Mouse (Mus musculus): ENCODE measurements around the gene Rit1. TPM values are rescaled to one million over a fixed set of nuclear protein-coding genes. Genes with fewer than 3 reads are reported as not detected.

The Rit1 gene
- 10 to 100 TPM; 40.8 to 44.2 TPM for total RNA-seq (2021)
- long read RNA-seq, experiment 1, transcript Rit1-201 (6 exons, 1,204 nt), result major isoform, 16 of 22 reads
- long read RNA-seq, experiment 1, partial matches to known transcripts, result 1 of 22 reads
- long read RNA-seq, experiment 1, other reads (novel, unspliced or antisense), result 4 of 22 reads
- long read RNA-seq, experiment 2, transcript Rit1-201 (6 exons, 1,204 nt), result major isoform, 22 of 35 reads
- long read RNA-seq, experiment 2, partial matches to known transcripts, result 2 of 35 reads
- long read RNA-seq, experiment 2, other reads (novel, unspliced or antisense), result 9 of 35 reads

GRCm38 (mm10) chr3:88716399-88717197 lies at the start of gene Rit1:
Rit1 (plus strand) TSS chr3:88716838.
- Histone ChIP-seq H3K4me3 (peak within 1 kb of the TSS; percentile 82), H3K27ac (peak within 1 kb of the TSS; percentile 89)
- no peak for TF ChIP-seq CTCF (conservative IDR thresholded peaks at IDR 0.05)
- peak; percentile 69 to 78 for DNase-seq (ENCODE audit: low spot score in 2 of 2)

- TF ChIP-seq CTCF (conservative IDR thresholded peaks at IDR 0.05), result peak; percentile 83
- peak overlapping the region; percentile 23 for H3K4me3 ChIP-seq
- DNase-seq (ENCODE audit: low spot score in 2 of 2), result peak; percentile 61 to 68
- no peak overlapping the region for H3K27ac ChIP-seq
These were observed 39.2 kb upstream of the Rit1 start for GRCm38 (mm10) chr3:88677399-88677798.

- TF ChIP-seq CTCF (conservative IDR thresholded peaks at IDR 0.05), result no peak
- no peak overlapping the region for H3K4me3 ChIP-seq
- no peak for DNase-seq (ENCODE audit: low spot score in 2 of 2)
- no peak overlapping the region for H3K27ac ChIP-seq
These were observed 32.8 kb upstream of the Rit1 start for GRCm38 (mm10) chr3:88683814-88684213.

GRCm38 (mm10) chr3:88684236-88684979 lies 32.2 kb upstream of the Rit1 start:
- TF ChIP-seq CTCF (conservative IDR thresholded peaks at IDR 0.05), result peak; percentile 56
- peak overlapping the region; percentile 70 for H3K4me3 ChIP-seq
- peak overlapping the region; percentile 91 for H3K27ac ChIP-seq
- DNase-seq (ENCODE audit: low spot score in 2 of 2), result no peak

- peak; percentile 97 to 98 for DNase-seq (ENCODE audit: low spot score in 2 of 2)
- peak within 1 kb of the TSS; percentile 91 for H3K27ac ChIP-seq
- peak; percentile 10 for TF ChIP-seq CTCF (conservative IDR thresholded peaks at IDR 0.05)
- peak within 1 kb of the TSS; percentile 70 for H3K4me3 ChIP-seq
These were observed 31.4 kb upstream of the Rit1 start, which contains the start of gene Khdc4 for GRCm38 (mm10) chr3:88684980-88685941. Khdc4 (plus strand) TSS chr3:88685803.

GRCm38 (mm10) chr3:88685958-88686451 lies 30.6 kb upstream of the Rit1 start:
- peak overlapping the region; percentile 91 for H3K27ac ChIP-seq
- TF ChIP-seq CTCF (conservative IDR thresholded peaks at IDR 0.05), result peak; percentile 50
- peak; percentile 16 to 51 for DNase-seq (ENCODE audit: low spot score in 2 of 2)

GRCm38 (mm10) chr3:88686734-88687611 lies 29.7 kb upstream of the Rit1 start:
- no peak for DNase-seq (ENCODE audit: low spot score in 2 of 2)
- Histone ChIP-seq H3K4me3 (peak overlapping the region; percentile 70), H3K27ac (peak overlapping the region; percentile 91; the same call in 1 of the 2 replicates)
- no peak for TF ChIP-seq CTCF (conservative IDR thresholded peaks at IDR 0.05)

More at GRCm38 (mm10) chr3:88685958-88686451, 30.6 kb upstream of the Rit1 start:
- peak overlapping the region; percentile 70 for H3K4me3 ChIP-seq

GRCm38 (mm10) chr3:88689079-88689478 lies 27.6 kb upstream of the Rit1 start:
- no peak for TF ChIP-seq CTCF (conservative IDR thresholded peaks at IDR 0.05)
- no peak overlapping the region for H3K27ac ChIP-seq
- DNase-seq (ENCODE audit: low spot score in 2 of 2), result no peak
- no peak overlapping the region for H3K4me3 ChIP-seq

- DNase-seq (ENCODE audit: low spot score in 2 of 2), result no peak
- H3K27ac ChIP-seq, result no peak overlapping the region
- no peak overlapping the region for H3K4me3 ChIP-seq
- TF ChIP-seq CTCF (conservative IDR thresholded peaks at IDR 0.05), result peak; percentile 51
These were observed 21.1 kb upstream of the Rit1 start for GRCm38 (mm10) chr3:88695545-88695944.

GRCm38 (mm10) chr3:88698051-88698450 lies 18.6 kb upstream of the Rit1 start:
- no peak for TF ChIP-seq CTCF (conservative IDR thresholded peaks at IDR 0.05)
- no peak overlapping the region for H3K4me3 ChIP-seq
- no peak for DNase-seq (ENCODE audit: low spot score in 2 of 2)
- H3K27ac ChIP-seq, result no peak overlapping the region

GRCm38 (mm10) chr3:88698834-88699233 lies 17.8 kb upstream of the Rit1 start:
- no peak for DNase-seq (ENCODE audit: low spot score in 2 of 2)
- Histone ChIP-seq H3K27ac (no peak overlapping the region), H3K4me3 (no peak overlapping the region)
- no peak for TF ChIP-seq CTCF (conservative IDR thresholded peaks at IDR 0.05)

Measured in layer of hippocampus, adult 2 months (tissue).